Mouse (Mus musculus): ENCODE results near the gene Palld. TPM values are rescaled to one million over a fixed set of nuclear protein-coding genes. Genes with fewer than 3 reads are reported as not detected.

Palld gene
- total RNA-seq, 1 experiment from 2014 or later: 35.1 TPM

DNA sequence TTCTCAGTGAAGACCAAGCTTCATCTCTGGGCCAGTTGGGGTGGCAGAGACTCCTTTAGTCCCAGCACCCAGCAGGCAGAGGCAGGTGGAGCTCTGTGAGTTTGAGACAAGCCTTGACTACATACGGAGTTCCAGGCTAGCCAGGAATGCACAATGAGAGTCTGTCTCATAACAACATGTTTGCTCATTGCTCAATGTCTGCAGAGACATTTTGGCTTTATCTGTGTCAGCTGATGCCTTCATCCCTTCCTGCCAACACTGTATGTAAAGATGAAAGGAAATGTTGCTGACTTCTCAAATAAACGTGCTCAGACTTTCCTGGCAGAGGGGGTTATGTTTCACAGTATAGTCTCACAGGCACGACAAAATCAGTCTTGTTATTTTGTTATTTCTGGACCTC, 401.6 kb downstream of the Palld start:
- no peak for DNase-seq

DNA sequence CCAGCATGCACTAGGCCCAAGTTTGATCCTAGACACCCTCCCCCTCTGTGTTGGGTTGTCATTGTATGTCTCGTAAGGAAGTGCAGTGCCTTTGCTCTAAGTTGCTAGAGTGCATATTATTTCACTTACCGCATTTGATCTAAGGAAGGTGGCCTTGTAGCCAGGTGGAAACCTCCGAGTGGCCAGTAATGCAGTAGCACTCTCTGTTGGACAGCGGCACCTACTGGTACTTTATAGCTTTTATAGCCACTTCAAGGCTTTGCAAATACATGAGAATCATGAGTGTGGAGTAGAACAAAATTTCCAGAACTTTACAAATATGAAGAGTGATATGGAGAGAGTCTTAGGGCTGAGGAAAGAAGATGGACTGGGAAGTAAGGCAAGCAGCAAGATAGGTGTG, 403.5 kb downstream of the Palld start:
- peak; percentile 21 for DNase-seq

DNA sequence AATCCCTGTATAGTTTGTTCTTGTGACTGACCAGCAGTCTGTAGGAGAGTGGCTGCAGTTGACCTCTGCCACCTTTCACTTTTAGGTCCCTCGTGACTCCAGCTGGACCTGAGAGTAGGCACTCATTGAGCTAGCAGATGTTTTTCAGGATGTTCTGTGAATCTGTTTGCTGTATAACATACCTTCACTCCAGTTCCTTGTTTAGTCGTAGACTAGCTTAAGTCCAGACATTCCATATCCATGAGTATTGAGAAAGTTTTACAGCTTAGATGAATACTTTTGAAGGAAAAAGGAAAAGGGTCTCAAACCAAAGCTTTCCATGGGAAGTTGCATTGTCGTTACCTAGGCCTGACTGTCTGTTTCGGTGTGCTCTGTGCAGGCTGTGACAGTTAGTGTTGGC, 405.4 kb downstream of the Palld start:
- no peak for DNase-seq

DNA sequence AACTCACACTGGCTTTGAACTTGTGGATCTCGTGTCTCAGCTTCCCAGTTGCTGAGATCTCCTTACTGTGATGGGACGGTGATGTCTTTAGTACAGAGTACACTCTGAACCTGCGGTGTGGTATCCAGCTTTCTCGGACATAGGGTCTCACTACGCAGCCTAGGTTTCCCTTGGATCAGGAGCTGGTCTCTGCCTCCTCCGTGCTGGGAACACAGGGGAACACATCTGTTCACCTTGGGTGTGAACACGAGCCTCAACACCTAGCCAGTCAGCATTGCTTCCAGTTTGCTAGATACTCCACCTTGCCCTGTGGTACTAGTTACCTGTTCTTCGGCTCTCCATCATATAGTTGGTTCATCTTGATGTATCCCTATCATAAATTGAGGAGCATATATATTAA, 413.9 kb downstream of the Palld start:
- no peak for DNase-seq

DNA sequence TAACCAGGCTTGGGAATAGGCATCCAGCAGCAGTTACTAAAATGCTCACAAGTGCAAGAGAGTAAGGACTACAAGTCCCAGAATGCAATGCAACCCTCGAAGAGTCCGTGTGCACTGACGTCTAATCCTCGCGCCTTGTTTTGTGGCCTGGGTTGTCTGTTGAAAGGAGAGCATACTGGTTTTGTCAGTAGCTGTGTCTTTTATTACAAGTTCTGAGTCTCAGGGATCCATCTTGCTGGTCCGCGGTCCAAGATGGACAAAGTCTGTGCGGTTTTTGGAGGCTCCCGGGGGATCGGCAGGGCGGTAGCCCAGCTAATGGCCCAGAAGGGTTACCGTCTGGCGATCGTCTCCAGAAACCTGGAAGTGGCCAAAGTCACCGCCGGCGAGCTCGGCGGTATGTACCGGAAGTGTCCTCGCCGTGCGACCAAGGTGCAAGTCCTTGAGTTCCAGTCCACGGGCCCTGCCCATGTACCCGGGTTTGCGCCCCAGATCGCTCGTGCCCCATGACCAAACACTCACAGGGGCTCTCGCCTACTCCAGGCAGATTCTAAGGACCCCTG, 414.8 kb downstream of the Palld start, which contains the start of gene Cbr4:
TSS of gene Cbr4 (plus strand) at position 138 of the 560 bp plus-strand sequence.
- DNase-seq: peak; percentile 92

DNA sequence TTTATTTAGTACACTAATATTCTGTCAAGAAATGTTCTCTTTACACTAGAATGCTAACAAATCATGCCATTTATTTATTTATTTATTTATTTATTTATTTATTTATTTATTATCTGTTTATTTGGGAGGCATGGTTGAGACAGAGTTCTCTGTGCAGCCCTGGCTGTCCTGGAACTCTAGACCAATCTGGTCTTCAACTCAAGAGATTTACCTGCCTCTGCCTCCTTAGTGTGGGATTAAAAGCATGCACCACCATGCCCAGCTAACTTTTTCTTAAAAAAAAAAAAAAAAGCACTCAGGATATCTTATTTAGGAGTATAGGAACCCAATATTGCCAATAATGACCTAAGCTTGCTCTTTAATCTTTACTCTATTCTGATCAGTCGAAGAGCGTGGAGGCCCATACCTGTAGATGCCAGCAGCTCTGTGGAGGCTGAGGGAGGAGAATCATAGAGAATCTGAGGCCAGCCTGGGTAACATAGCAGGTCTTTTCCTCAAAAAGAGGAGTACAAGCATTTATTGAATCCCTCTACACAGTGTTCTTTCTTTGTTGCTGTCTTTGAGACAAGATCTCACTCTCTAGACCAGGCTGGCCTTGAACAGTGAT, 415.5 kb downstream of the Palld start:
- no peak for DNase-seq

DNA sequence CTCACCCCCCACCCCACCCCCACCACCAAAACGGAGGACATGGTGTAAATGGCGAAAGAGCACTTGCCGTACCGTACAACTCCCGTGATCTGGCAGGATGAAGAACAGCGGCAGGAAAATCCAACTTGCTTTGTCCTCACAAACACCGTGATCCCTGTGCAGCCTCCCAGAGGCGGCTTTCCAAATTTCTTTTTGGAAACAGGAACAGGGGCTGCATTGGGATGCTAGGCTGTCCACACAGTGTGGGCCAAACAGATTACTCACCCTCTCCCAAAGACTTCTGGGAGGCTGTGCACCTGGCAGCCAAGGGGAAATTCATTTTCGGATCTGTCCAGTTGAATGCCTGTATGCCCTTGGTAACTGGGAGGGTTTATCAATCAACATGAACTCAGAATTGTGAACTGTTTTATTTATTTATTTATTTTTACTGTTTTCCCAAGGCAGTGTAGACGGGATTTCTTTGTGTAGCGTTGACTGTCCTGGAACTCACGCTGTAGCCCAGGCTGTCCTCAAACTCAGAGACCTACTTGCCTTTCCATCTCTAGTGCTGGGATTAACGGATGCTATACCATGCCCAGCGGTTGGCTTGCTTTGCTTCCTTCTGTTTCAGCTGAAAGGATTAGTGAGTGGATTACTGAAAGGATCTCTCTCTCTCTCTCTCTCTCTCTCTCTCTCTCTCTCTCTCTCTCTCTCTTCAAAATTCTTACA, 422.1 kb downstream of the Palld start:
- DNase-seq: no peak

DNA sequence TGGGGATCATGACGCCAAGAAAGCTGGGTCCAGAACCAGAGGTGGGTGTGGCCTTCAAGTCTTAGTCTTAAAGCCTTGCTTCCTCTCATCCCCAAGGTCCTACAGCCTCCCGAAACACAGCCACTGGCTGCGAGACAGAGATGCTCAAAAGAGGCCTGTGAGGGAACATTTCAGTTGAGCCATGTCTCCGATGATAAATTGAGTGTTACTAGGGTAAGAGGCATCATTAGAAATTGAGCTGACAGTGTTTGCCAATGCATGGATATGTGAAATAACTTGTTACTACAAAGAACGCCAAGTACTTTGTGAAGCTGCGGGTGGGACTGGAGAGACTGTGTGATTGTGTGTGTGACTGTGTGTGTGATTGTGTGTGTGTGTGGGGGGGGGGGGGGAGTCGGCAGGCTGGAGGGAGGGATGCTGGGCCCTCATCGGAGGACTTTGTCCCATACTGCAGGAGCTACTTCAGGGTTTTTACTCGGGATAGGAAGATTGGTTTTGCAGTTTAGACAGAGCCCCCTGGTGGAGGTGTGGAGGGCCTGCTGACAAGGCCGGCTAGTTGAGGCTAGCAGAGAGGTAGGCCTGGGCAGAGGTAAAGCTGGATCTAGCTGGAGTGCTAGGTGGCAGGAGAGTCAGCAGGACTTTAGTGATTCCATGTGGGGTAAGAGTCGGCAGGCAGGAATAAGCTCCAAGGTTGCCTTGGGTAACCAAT, 422.8 kb downstream of the Palld start:
- DNase-seq: peak; percentile 73

DNA sequence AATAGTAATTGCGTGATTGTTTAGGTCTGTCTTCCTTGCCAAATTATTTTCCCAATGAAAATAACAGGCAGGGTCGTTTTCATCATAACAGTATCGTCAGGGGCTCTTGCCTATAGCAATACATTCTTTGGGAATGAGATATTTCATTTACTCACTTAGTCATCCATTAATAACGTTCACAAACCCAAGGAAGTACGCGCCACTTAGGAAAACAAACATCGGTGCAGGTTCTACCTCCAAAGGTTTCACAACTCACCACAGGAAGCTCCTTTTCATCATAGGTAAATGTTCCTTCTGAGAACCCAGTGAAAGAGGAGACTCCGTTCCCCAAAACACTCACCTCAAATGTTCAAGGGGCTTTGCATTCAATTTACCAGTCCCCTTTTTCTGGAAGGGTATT, 423.7 kb downstream of the Palld start:
- no peak for DNase-seq

DNA sequence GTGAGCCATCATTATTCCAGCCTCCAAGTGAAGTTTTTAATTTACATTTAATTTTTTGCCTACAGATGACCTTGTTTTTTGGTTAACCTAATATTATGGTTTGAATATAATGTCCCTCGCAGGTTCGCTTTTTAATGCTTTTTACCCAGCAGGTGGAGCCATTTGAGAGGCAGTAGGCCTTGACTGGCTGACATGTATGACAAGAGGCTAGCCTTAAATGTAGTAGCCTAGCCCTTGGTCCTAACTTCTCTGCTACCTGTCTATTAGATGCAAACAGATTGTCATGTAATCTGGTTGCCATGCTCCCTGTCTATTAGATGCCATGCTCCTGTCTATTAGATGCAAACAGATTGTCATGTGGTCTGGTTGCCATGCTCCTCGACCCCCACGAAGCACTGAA, 424.3 kb downstream of the Palld start:
- DNase-seq: no peak

DNA sequence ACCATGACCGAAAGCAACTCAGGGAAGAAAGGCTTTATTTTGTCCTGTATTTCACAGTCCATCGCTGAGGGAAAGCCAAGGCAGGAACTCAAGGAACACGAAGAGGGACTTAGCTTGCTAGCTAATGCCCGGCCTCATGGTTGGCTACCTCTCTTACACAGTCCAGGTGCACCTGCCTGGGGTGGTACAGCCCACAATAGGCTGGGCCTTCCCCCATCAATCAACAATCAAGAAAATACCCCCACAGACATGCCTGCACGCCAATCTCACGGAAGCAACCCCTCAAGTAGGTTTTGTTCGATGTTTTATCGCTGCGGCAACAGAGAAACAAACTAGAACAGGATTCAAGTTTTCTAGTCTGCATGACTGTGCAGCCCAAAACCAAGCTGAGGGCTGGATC, 426.3 kb downstream of the Palld start:
- no peak for DNase-seq

DNA sequence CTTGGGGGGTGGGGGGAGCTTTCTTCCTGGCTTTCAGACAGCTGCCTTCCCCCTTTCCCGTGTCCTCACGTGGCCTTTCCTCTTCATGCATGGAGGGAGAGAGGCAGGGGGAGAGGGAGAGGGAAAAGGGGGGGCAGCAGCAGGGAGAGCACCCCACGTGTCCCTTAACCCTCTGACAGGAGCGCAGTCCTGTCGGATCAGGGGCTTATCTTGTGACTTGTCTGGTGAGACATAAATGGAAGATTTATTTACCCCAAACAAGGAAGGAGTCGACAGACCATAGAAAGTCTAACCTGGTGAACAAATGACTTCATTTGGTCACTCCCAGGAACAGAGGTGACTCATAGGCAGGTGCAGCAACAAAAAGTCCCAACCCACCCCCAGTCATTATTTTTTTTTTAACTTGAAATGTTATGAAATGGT, 427.2 kb downstream of the Palld start:
- no peak for DNase-seq

DNA sequence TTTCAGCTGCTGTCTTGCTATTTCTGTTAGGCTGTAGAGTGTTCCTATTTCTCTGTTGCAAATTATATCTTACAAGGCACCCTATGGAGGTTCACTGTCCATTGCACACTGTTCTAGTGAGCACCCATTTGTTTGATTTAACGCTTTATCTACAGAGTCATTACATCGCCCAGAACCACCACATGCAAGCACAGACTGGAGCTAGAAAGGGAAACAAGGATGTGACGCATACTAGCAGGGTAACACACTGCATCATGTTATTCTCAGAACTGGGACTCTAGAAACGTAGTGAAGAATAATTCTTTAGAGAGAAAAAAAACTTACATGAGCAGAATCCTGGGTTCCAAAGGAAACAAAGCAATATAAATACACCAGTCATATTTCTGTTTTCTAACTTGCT, 432.3 kb downstream of the Palld start:
- DNase-seq: no peak

DNA sequence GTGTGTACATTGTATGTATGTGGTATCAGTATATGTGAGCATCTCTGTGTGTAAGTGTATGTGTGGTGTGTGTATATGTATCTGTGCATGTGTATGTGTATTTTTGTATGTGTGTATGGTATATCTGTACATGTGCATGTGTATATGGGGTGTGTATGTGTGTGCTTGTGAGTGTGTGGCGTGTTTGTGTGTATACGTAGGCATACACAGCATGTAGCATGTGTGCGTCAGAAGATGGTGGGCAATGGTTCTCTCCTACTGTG, 435.0 kb downstream of the Palld start:
- no peak for DNase-seq

DNA sequence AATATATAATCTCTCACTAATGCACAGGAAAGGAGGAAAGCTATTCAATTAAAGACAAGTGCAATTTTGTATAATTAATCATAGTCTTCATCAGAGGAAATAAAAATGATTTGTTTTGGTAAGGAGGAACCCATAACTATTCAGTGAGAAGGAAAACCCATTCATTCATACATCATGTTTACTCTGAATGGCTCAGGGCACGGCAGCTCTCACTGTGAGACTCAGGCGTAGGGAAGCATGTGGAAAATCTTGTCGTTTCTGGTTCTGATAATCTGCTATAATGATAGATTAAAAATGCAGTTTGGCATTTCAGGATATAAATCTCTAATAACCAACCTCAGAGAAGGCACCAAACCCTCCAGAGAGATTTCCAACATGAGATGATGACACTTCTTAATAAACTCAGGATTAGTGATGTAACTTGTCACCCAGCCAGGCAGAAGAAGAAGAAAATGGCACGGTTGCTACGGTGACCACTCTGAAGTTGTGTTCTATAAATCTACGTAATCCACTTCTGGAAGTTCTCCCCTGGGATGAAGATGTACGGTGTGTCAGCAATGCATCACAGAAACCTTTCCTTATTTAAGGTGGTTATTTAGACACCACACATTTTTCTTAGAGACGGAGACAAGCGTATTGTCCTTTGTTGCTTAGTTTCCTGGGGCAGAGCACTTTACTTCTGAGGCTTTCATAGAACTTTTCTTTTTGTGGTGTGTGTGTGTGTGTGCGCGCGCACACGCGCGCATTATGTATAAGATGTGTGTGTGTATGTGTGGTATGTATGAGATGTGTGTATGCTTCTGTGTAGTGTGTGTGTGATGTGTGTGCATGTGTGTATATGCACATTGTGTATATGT, 435.6 kb downstream of the Palld start:
- DNase-seq: no peak

DNA sequence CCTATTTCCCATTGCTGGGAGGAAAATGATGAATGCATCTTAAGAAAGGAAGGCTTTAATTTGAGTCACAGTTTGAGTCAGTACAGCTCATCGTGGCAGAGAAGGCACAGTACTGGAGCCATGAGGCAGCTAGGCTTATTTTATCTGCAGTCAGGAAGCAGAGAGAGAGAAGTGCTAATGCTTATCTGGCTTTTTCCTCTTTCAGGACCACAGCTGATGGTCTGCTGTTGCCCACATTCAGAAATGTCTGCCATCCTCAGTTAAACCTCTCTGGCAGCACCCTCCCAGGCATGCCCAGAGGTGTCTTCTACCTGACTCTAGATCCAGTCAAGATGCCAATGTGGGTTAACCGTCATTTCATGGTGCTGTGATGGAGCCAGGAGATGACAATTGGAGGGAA, 438.1 kb downstream of the Palld start:
- DNase-seq: no peak

DNA sequence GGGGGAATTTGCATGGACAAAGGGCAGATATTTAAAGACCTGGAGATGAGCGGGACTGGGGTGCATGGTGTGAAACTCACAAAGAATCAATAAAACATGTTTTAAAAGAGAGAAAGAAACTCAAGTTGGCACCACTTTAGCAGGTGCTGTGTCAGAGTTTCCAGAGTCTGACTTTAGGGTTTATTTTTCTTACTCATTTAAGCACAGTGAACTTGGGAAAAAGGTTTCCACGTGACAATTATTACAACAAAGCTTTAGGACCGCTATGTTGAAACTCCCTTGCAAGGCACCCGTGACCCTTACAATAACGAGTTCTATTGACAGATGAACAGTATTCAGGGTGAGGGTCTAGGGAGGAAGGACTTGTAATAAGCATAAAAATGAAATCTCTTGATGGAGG, 440.3 kb downstream of the Palld start:
- no peak for DNase-seq

Other genes with a start within 250 kb of the Palld start
- 2.7 and 3.8 TPM in 2 replicates for gene Ddx60, start 25.4 kb upstream of the Palld start, total RNA-seq (2021)
- not detected in 2 replicates for gene Anxa10, start 220.5 kb upstream of the Palld start, total RNA-seq (2021)